Mouse (Mus musculus): Measurements from ENCODE around the gene Psmc5. TPM values are rescaled to one million over a fixed set of nuclear protein-coding genes. Genes with fewer than 3 reads are reported as not detected.

Psmc5 gene
- polyA plus RNA-seq, 1 experiment from 2014 or later, result 368 TPM

GRCm38 (mm10) chr11:106306065-106306385, 50.1 kb downstream of the Psmc5 start:
- Histone ChIP-seq H3K36me3 (ENCODE audit: control insufficient read depth, insufficient read depth, low read length) (no peaks in the 10 kb centered on the region), H3K4me3 (ENCODE audit: low read depth, low read length) (no peak overlapping the region), H3K9ac (ENCODE audit: low read length) (no peak overlapping the region), H3K9me3 (ENCODE audit: control insufficient read depth, low read length) (no peaks in the 10 kb centered on the region), H3K4me1 (replicated peaks; ENCODE audit: control insufficient read depth, insufficient read depth, low read length) (no peaks in the 10 kb centered on the region), H3K27ac (ENCODE audit: low read depth, low read length) (no peak overlapping the region), H3K27me3 (ENCODE audit: control insufficient read depth, insufficient read depth, low read length) (no peaks in the 10 kb centered on the region), H3K4me2 (ENCODE audit: low read depth, low read length, severe bottlenecking) (no peak overlapping the region)
- DNase-seq (ENCODE audit: low spot score), result no peak
- ATAC-seq (replicated peaks; ENCODE audit: low FRiP score), result no peak
- 89% methylated on average over 3 of the region's 3 CpGs for WGBS

DNA sequence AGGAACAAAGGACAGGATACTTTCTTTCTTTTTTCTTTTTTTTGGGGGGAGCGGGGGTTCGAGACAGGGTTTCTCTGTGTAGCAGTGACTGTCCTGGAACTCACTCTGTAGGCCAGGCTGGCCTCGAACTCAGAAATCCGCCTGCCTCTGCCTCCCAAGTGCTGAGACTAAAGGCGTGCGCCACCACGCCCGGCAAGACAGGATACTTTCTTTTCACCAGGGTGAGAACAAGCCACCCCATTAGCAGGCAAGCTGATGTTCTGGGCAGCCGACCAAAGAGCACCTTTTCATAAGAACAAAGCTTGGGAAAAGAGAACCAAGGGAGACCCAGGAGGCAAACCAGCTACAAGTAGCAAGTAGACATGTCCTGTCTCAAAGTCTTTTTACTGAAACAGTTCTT, 50.8 kb downstream of the Psmc5 start:
- no peak for ATAC-seq (replicated peaks; ENCODE audit: low FRiP score)

DNA sequence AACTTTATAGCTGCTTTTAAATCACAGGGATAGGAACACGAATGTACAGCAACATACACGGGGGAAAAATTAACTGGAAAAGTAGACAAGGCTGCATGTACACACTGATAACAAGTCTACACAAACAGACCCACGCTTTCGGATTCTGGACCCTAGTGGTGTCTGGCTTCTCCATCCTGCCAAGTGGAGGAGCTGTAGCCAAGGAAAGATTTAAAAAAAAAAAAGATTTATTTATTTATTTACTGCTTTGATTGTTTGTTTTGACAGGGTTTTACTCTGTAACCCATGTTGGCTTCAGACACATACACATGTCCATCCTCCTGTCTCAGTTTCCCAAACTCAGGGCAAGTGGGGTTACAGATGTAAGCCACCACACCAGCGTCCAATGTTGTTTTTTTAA, 51.5 kb downstream of the Psmc5 start:
- Histone ChIP-seq H3K27ac (ENCODE audit: low read depth, low read length) (no peak overlapping the region), H3K4me2 (ENCODE audit: low read depth, low read length, severe bottlenecking) (no peak overlapping the region), H3K9me3 (ENCODE audit: control insufficient read depth, low read length) (no peaks in the 10 kb centered on the region), H3K9ac (ENCODE audit: low read length) (no peak overlapping the region), H3K36me3 (ENCODE audit: control insufficient read depth, insufficient read depth, low read length) (no peaks in the 10 kb centered on the region), H3K27me3 (ENCODE audit: control insufficient read depth, insufficient read depth, low read length) (no peaks in the 10 kb centered on the region), H3K4me1 (replicated peaks; ENCODE audit: control insufficient read depth, insufficient read depth, low read length) (no peaks in the 10 kb centered on the region), H3K4me3 (ENCODE audit: low read depth, low read length) (no peak overlapping the region)
- no peak for ATAC-seq (replicated peaks; ENCODE audit: low FRiP score)
- DNase-seq (ENCODE audit: low spot score), result no peak
- WGBS, result 84% methylated on average over 5 of the region's 5 CpGs

More for the DNA sequence above, 50.8 kb downstream of the Psmc5 start:
- WGBS, result 81% methylated on average over 9 of the region's 9 CpGs
- no peak overlapping the region for H3K4me3 ChIP-seq (ENCODE audit: low read depth, low read length)
- H3K9ac ChIP-seq (ENCODE audit: low read length), result no peak overlapping the region
- H3K4me2 ChIP-seq (ENCODE audit: low read depth, low read length, severe bottlenecking), result no peak overlapping the region
- no peak for DNase-seq (ENCODE audit: low spot score)
- H3K4me1 ChIP-seq (replicated peaks; ENCODE audit: control insufficient read depth, insufficient read depth, low read length), result no peaks in the 10 kb centered on the region
- H3K27me3 ChIP-seq (ENCODE audit: control insufficient read depth, insufficient read depth, low read length), result no peaks in the 10 kb centered on the region
- H3K9me3 ChIP-seq (ENCODE audit: control insufficient read depth, low read length), result no peaks in the 10 kb centered on the region
- H3K36me3 ChIP-seq (ENCODE audit: control insufficient read depth, insufficient read depth, low read length), result no peaks in the 10 kb centered on the region
- H3K27ac ChIP-seq (ENCODE audit: low read depth, low read length), result no peak overlapping the region

DNA sequence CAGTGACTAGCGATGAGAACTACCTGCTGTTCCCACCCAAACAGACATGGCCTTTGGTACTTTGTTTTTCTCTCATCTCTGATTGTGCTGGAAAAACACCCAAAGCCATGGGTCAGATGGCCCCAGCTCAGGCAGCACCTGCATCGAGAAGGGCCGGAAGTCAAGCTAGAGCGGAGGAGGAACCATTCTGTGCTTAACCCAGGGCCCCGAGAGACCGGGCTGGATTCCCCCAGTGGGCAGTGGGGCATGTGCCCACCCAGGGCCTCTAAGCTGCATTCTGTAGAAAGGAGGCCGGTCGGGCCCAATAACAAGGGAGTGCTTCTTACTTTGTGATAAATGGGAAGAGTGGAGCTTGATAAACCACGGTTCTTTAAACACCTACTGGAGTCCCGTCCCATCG, 52.2 kb downstream of the Psmc5 start:
- no peaks in the 10 kb centered on the region for H3K4me1 ChIP-seq (replicated peaks; ENCODE audit: control insufficient read depth, insufficient read depth, low read length)
- H3K9me3 ChIP-seq (ENCODE audit: control insufficient read depth, low read length), result no peaks in the 10 kb centered on the region
- no peaks in the 10 kb centered on the region for H3K27me3 ChIP-seq (ENCODE audit: control insufficient read depth, insufficient read depth, low read length)
- no peak overlapping the region for H3K4me2 ChIP-seq (ENCODE audit: low read depth, low read length, severe bottlenecking)
- H3K9ac ChIP-seq (ENCODE audit: low read length), result no peak overlapping the region
- no peak for ATAC-seq (replicated peaks; ENCODE audit: low FRiP score)
- H3K27ac ChIP-seq (ENCODE audit: low read depth, low read length), result no peak overlapping the region
- 84% methylated on average over 11 of the region's 11 CpGs for WGBS
- DNase-seq (ENCODE audit: low spot score), result no peak
- H3K36me3 ChIP-seq (ENCODE audit: control insufficient read depth, insufficient read depth, low read length), result no peaks in the 10 kb centered on the region
- H3K4me3 ChIP-seq (ENCODE audit: low read depth, low read length), result no peak overlapping the region

GRCm38 (mm10) chr11:106310123-106310522, 54.2 kb downstream of the Psmc5 start:
- ATAC-seq (replicated peaks; ENCODE audit: low FRiP score), result no peak
- no peaks in the 10 kb centered on the region for H3K9me3 ChIP-seq (ENCODE audit: control insufficient read depth, low read length)
- WGBS, result 78% methylated on average over 5 of the region's 5 CpGs

More at GRCm38 (mm10) chr11:106310123-106310522, 54.2 kb downstream of the Psmc5 start:
- Histone ChIP-seq H3K36me3 (ENCODE audit: control insufficient read depth, insufficient read depth, low read length) (no peaks in the 10 kb centered on the region), H3K27me3 (ENCODE audit: control insufficient read depth, insufficient read depth, low read length) (no peaks in the 10 kb centered on the region), H3K27ac (ENCODE audit: low read depth, low read length) (no peak overlapping the region), H3K4me2 (ENCODE audit: low read depth, low read length, severe bottlenecking) (no peak overlapping the region), H3K4me3 (ENCODE audit: low read depth, low read length) (no peak overlapping the region), H3K4me1 (replicated peaks; ENCODE audit: control insufficient read depth, insufficient read depth, low read length) (no peaks in the 10 kb centered on the region; the same call in 1 of the 2 replicates), H3K9ac (ENCODE audit: low read length) (no peak overlapping the region)
- no peak for DNase-seq (ENCODE audit: low spot score)

Other genes with a start within 250 kb of the Psmc5 start
- 0.39 and 0.41 TPM in 2 replicates for gene Kcnh6, start 248.0 kb upstream of the Psmc5 start, polyA plus RNA-seq (2014; fragmentation: Nextera tagmentation; extraction: Ambion mirVana)
- 104 TPM in 2 replicates for gene Dcaf7, start 219.3 kb upstream of the Psmc5 start, polyA plus RNA-seq (2014; fragmentation: Nextera tagmentation; extraction: Ambion mirVana)
- gene Taco1, start 190.1 kb upstream of the Psmc5 start, polyA plus RNA-seq (2014; fragmentation: Nextera tagmentation; extraction: Ambion mirVana), result 8.8 and 9.9 TPM in 2 replicates
- 20.6 and 23.5 TPM in 2 replicates for gene Map3k3, start 171.5 kb upstream of the Psmc5 start, polyA plus RNA-seq (2014; fragmentation: Nextera tagmentation; extraction: Ambion mirVana)
- gene Gm10840, start 95.3 kb upstream of the Psmc5 start, polyA plus RNA-seq (2014; fragmentation: Nextera tagmentation; extraction: Ambion mirVana), result 1.2 TPM in 1 of 2 replicates, not detected in the other
- gene Limd2, start 95.3 kb upstream of the Psmc5 start, polyA plus RNA-seq (2014; fragmentation: Nextera tagmentation; extraction: Ambion mirVana), result 309 and 337 TPM in 2 replicates
- gene Strada, start 54.0 kb upstream of the Psmc5 start, polyA plus RNA-seq (2014; fragmentation: Nextera tagmentation; extraction: Ambion mirVana), result 41.8 and 43.6 TPM in 2 replicates
- 70.9 and 74.1 TPM in 2 replicates for gene Ccdc47, start 39.8 kb upstream of the Psmc5 start, polyA plus RNA-seq (2014; fragmentation: Nextera tagmentation; extraction: Ambion mirVana)
- gene Ddx42, start 39.2 kb upstream of the Psmc5 start, polyA plus RNA-seq (2014; fragmentation: Nextera tagmentation; extraction: Ambion mirVana), result 109 and 111 TPM in 2 replicates
- 70.1 and 71.1 TPM in 2 replicates for gene Ftsj3, start 75 bp upstream of the Psmc5 start, polyA plus RNA-seq (2014; fragmentation: Nextera tagmentation; extraction: Ambion mirVana)
- gene Smarcd2, start 16.8 kb downstream of the Psmc5 start, polyA plus RNA-seq (2014; fragmentation: Nextera tagmentation; extraction: Ambion mirVana), result 27.2 and 27.7 TPM in 2 replicates
- 0.15 and 0.29 TPM in 2 replicates for gene Tcam1, start 20.5 kb downstream of the Psmc5 start, polyA plus RNA-seq (2014; fragmentation: Nextera tagmentation; extraction: Ambion mirVana)
- gene Gh, start 45.7 kb downstream of the Psmc5 start, polyA plus RNA-seq (2014; fragmentation: Nextera tagmentation; extraction: Ambion mirVana), result not detected in 2 replicates
- gene Cd79b, start 58.6 kb downstream of the Psmc5 start, polyA plus RNA-seq (2014; fragmentation: Nextera tagmentation; extraction: Ambion mirVana), result 0.31 and 0.79 TPM in 2 replicates
- 0.11 TPM in 1 of 2 replicates, not detected in the other for gene Scn4a, start 97.1 kb downstream of the Psmc5 start, polyA plus RNA-seq (2014; fragmentation: Nextera tagmentation; extraction: Ambion mirVana)
- gene Prr29, start 109.3 kb downstream of the Psmc5 start, polyA plus RNA-seq (2014; fragmentation: Nextera tagmentation; extraction: Ambion mirVana), result not detected in 2 replicates
- 13.3 and 14.1 TPM in 2 replicates for gene Icam2, start 131.9 kb downstream of the Psmc5 start, polyA plus RNA-seq (2014; fragmentation: Nextera tagmentation; extraction: Ambion mirVana)
- gene Ern1, start 231.7 kb downstream of the Psmc5 start, polyA plus RNA-seq (2014; fragmentation: Nextera tagmentation; extraction: Ambion mirVana), result 5.6 and 7.9 TPM in 2 replicates

Data from forebrain, embryonic 11.5 days (tissue).